Mouse (Mus musculus) heart, adult 9 months (tissue): ENCODE measurements around the gene Nsmce4a.

Experiments used
- DNase-seq, 2 experiments: peaks; one replicate each; pipeline ENCODE4 v3.0.0; 2022; ENCODE audit warnings: low spot score in 2 of 2

The Nsmce4a gene

GRCm38 (mm10) chr7:130578066-130578465 lies 5.1 kb upstream of the Nsmce4a start:
- DNase-seq: no peak

- DNase-seq: no peak
These were observed 4.6 kb upstream of the Nsmce4a start, which contains the start of gene Tacc2 for GRCm38 (mm10) chr7:130577388-130578003. Gene Tacc2 (plus strand): TSS chr7:130577438.

- no peak for DNase-seq
These were observed 4.1 kb upstream of the Nsmce4a start for GRCm38 (mm10) chr7:130576981-130577380.

- peak in 1 of 2 experiments; percentile 54 for DNase-seq
These were observed 1.5 kb upstream of the Nsmce4a start for GRCm38 (mm10) chr7:130574211-130574991.

- DNase-seq: no peak
These were observed 828 bp upstream of the Nsmce4a start for GRCm38 (mm10) chr7:130573746-130574145.

- no peak for DNase-seq
These were observed 2.4 kb downstream of the Nsmce4a start for GRCm38 (mm10) chr7:130570472-130570871.

- peak; percentile 32 to 46 for DNase-seq
These were observed 4.0 kb downstream of the Nsmce4a start for GRCm38 (mm10) chr7:130568783-130569436.

GRCm38 (mm10) chr7:130564596-130564995 lies 8.3 kb downstream of the Nsmce4a start:
- DNase-seq: no peak

GRCm38 (mm10) chr7:130563880-130564279 lies 9.0 kb downstream of the Nsmce4a start:
- no peak for DNase-seq

- no peak for DNase-seq
These were observed 9.6 kb downstream of the Nsmce4a start for GRCm38 (mm10) chr7:130563276-130563675.

GRCm38 (mm10) chr7:130560933-130561332 lies 12.0 kb downstream of the Nsmce4a start:
- DNase-seq: no peak

GRCm38 (mm10) chr7:130558592-130558991 lies 14.3 kb downstream of the Nsmce4a start:
- DNase-seq: no peak

GRCm38 (mm10) chr7:130555597-130555996 lies 17.3 kb downstream of the Nsmce4a start:
- DNase-seq: peak in 1 of 2 experiments; percentile 31

GRCm38 (mm10) chr7:130553321-130553720 lies 19.6 kb downstream of the Nsmce4a start:
- DNase-seq: no peak

GRCm38 (mm10) chr7:130552780-130553179 lies 20.1 kb downstream of the Nsmce4a start:
- peak; percentile 70 to 73 for DNase-seq

- no peak for DNase-seq
These were observed 25.2 kb downstream of the Nsmce4a start for GRCm38 (mm10) chr7:130547635-130548175.

- peak; percentile 83 to 89 for DNase-seq
These were observed 26.0 kb downstream of the Nsmce4a start for GRCm38 (mm10) chr7:130546791-130547484.

GRCm38 (mm10) chr7:130546421-130546790 lies 26.5 kb downstream of the Nsmce4a start:
- DNase-seq: no peak

GRCm38 (mm10) chr7:130545893-130546292 lies 27.0 kb downstream of the Nsmce4a start:
- no peak for DNase-seq

- no peak for DNase-seq
These were observed 27.5 kb downstream of the Nsmce4a start for GRCm38 (mm10) chr7:130545401-130545800.

- DNase-seq: no peak
These were observed 29.7 kb downstream of the Nsmce4a start for GRCm38 (mm10) chr7:130543181-130543580.

- DNase-seq: no peak
These were observed 32.7 kb downstream of the Nsmce4a start for GRCm38 (mm10) chr7:130540176-130540575.
